Comparison of ENCODE assay signal across 1 mouse cellular context in the genomic region with DNA sequence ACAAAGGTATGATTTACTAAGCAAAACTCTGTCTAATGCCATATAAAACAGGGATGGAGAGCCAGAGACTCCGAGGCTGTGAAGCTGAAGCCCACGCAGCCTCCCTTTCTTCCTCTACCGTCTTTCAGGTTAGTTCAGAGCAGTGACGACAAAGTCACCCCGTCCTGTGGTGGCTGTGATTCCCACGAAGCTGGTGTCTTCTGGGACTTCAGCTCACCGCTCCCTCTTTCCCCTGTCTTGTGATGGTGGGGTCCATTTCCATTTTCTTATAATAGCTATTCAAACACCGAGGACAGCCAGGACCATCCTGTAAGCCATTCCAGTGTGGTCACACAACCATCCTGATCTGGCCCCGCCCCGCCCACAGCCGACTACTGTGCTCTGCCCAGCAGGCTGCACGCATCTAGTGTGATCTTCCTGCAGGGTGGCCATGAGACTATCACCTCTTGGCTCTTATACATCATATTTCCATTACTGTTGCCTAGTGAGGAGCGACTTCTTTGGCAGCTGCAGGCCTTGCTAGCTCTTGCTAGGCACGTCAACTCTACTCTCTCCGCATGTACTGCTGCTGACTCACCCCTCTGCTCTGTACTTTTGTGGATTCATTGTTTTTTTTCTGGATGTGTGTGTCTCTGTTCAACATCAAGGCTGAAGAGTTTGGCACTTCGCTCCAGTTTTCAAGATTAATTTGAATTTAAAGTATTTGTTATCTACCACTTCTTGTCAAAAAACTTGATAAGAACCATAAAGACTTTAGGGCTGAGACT.
TF ChIP-seq lines count a peak whose summit lies in the region.

No protein-coding gene starts in this region.

TF ChIP-seq in CH12.LX, 34 proteins besides CTCF, POLR2A, EP300 and RAD21 (continued from another document):
- TF ChIP-seq NRF1 (IDR thresholded peaks at IDR 0.05; ENCODE audit: low read depth, low read length): no peak
- TF ChIP-seq MAX (IDR thresholded peaks at IDR 0.05; ENCODE audit: low read length): no peak
- TF ChIP-seq E2F4 (IDR thresholded peaks at IDR 0.05; ENCODE audit: insufficient replicate concordance, low read depth, low read length): no peak
- TF ChIP-seq TCF12 (IDR thresholded peaks at IDR 0.05; ENCODE audit: low read depth, low read length): no peak
- TF ChIP-seq CHD2 (IDR thresholded peaks at IDR 0.05; ENCODE audit: low read length): no peak
- no peak for TF ChIP-seq BHLHE40 (IDR thresholded peaks at IDR 0.05; ENCODE audit: low read depth, low read length)
